Mouse (Mus musculus) spleen, adult 2 months (tissue): ENCODE measurements at regions not wholly inside any gene's neighbourhood (a gene's known extent, or its start where the extent isn't known, plus 50 kb on each side); places are given as distances from the start of the nearest gene placed in this dataset.

ENCODE experiments used
- CTCF ChIP-seq: fragments of 200-500 bp; IDR thresholded peaks from 2 replicates; pipeline ENCODE4 v1.5.1; 2011; ENCODE audit warnings: mild to moderate bottlenecking, inconsistent platforms; ENCODE audit not compliant: insufficient read depth, insufficient read length, insufficient replicate concordance; ENCODE audit errors: extremely low read depth
- POLR2A ChIP-seq: fragments of 200-500 bp; IDR thresholded peaks from 2 replicates; pipeline ENCODE4 v1.6.1; 2011; ENCODE audit warnings: low read depth, low read length, inconsistent platforms

DNA sequence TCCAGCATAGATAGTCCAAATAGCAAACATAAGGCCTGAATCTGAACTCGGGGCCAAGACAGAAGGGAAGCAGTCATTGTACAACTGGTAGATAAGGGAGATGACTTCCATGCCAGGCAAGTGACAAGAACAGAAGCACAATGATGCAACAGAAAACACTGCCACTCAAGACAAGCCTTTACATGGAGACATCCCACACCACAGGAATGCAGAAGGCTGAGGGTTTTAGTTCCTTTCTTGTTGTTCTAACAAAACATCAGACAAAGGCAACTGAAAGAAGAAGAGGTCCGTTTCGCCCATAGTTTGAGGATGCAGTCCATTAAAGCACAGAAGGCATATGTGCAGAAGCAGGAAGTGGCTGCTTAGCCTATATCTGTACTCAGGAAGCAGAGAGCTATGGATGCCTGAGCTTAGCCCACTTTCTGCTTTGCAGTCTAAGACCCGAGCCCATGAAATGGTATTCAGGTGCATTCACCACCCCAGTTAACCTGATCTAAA, 360.0 kb upstream of the Pik3r1 start:
- TF ChIP-seq CTCF (no peak), POLR2A (no peak)
